Mouse (Mus musculus) embryonic facial prominence, embryonic 15.5 days (tissue): ENCODE results near the gene Rasa4. TPM values are rescaled to one million over a fixed set of nuclear protein-coding genes. Genes with fewer than 3 reads are reported as not detected.
"Not testable (repeated sequence)": the region's sequence is repeated elsewhere in the genome, so short reads cannot be mapped to it uniquely, and the experiment has no call there.

ENCODE experiments used
- ATAC-seq: fragments of 200-750 bp; cut with Nextera tagmentation; 2 replicates; pipeline ENCODE4 v1.8.0; 2017; ENCODE audit warnings: low read depth, moderate TSS enrichment; ENCODE audit not compliant: insufficient number of reproducible peaks, low FRiP score, low TSS enrichment
- H3K27ac ChIP-seq: fragments of 300-500 bp; sonication (generic); replicated peaks from 2 replicates; pipeline ENCODE4 v1.5.1; 2015; ENCODE audit warnings: mild to moderate bottlenecking, inconsistent platforms
- H3K27me3 ChIP-seq: fragments of 300-500 bp; sonication (generic); 2 replicates; pipeline ENCODE4 v1.6.1; 2015; ENCODE audit warnings: inconsistent platforms
- H3K36me3 ChIP-seq: fragments of 300-500 bp; sonication (generic); 2 replicates; pipeline ENCODE4 v1.6.1; 2015; ENCODE audit warnings: mild to moderate bottlenecking, inconsistent platforms
- H3K4me1 ChIP-seq: fragments of 300-500 bp; sonication (generic); 2 replicates; pipeline ENCODE4 v1.6.1; 2015; ENCODE audit warnings: inconsistent platforms
- H3K4me2 ChIP-seq: fragments of 300-500 bp; sonication (generic); replicated peaks from 2 replicates; pipeline ENCODE4 v1.6.1; 2015; ENCODE audit warnings: mild to moderate bottlenecking, inconsistent platforms
- H3K4me3 ChIP-seq: fragments of 300-500 bp; sonication (generic); replicated peaks from 2 replicates; pipeline ENCODE4 v1.5.1; 2015; ENCODE audit warnings: mild to moderate bottlenecking, inconsistent platforms
- H3K9ac ChIP-seq: fragments of 300-500 bp; sonication (generic); 2 replicates; pipeline ENCODE4 v1.6.1; 2015; ENCODE audit warnings: inconsistent platforms
- H3K9me3 ChIP-seq: fragments of 300-500 bp; sonication (generic); replicated peaks from 2 replicates; pipeline ENCODE4 v1.6.1; 2016; ENCODE audit warnings: inconsistent platforms
- WGBS: fragments of 180-500 bp; shearing (Covaris S2); methylation state at CpG from one replicate; pipeline ENCODE4 v1.1.7; 2015; 5-methylcytosine and 5-hydroxymethylcytosine counted together
- microRNA-seq: library from miRNA; unstranded; fragments of <30 nt; microRNA quantifications from one replicate; pipeline ENCODE4, GENCODE M21; 2016; ENCODE audit warnings: borderline number of aligned reads
- polyA plus RNA-seq: library from polyadenylated mRNA; unstranded; fragments of >200 nt; fragmentation: Nextera tagmentation; extraction: Ambion mirVana; gene quantifications from 2 replicates; pipeline ENCODE4 v1.2.1, GENCODE M21; 2015

The Rasa4 gene
- polyA plus RNA-seq, 1 experiment from 2014 or later = 13.4 TPM

- no peak for ATAC-seq
These were observed 61.1 kb downstream of the Rasa4 start for GRCm38 (mm10) chr5:136144606-136145430.

GRCm38 (mm10) chr5:136146936-136147335 lies 63.2 kb downstream of the Rasa4 start:
- Histone ChIP-seq H3K4me2 (no peak overlapping the region), H3K27me3 (no peaks in the 10 kb centered on the region), H3K9me3 (no peaks in the 10 kb centered on the region), H3K27ac (no peak overlapping the region), H3K4me1 (no peaks in the 10 kb centered on the region), H3K9ac (no peak overlapping the region), H3K36me3 (peaks cover 5% of the 10 kb centered on the region; the same call in 1 of the 2 replicates), H3K4me3 (no peak overlapping the region)
- 92% methylated on average over 1 of the region's 1 CpGs for WGBS
- ATAC-seq = no peak

More at GRCm38 (mm10) chr5:136144606-136145430, 61.1 kb downstream of the Rasa4 start:
- H3K4me1 ChIP-seq = no peaks in the 10 kb centered on the region
- no peaks in the 10 kb centered on the region for H3K9me3 ChIP-seq
- no peak overlapping the region for H3K4me2 ChIP-seq
- H3K27ac ChIP-seq = no peak overlapping the region
- H3K27me3 ChIP-seq = no peaks in the 10 kb centered on the region
- H3K4me3 ChIP-seq = no peak overlapping the region
- peaks cover 25% of the 10 kb centered on the region for H3K36me3 ChIP-seq
- H3K9ac ChIP-seq = no peak overlapping the region
- 69% methylated on average over 12 of the region's 12 CpGs for WGBS

GRCm38 (mm10) chr5:136147704-136148103 lies 64.0 kb downstream of the Rasa4 start:
- no peak for ATAC-seq
- Histone ChIP-seq H3K27ac (no peak overlapping the region), H3K36me3 (no peaks in the 10 kb centered on the region), H3K27me3 (no peaks in the 10 kb centered on the region), H3K4me2 (no peak overlapping the region), H3K4me3 (no peak overlapping the region), H3K9ac (no peak overlapping the region), H3K4me1 (no peaks in the 10 kb centered on the region), H3K9me3 (no peaks in the 10 kb centered on the region)
- 65% methylated on average over 8 of the region's 8 CpGs for WGBS

- not testable (repeated sequence) for H3K4me3 ChIP-seq, H3K9me3 ChIP-seq, H3K4me2 ChIP-seq, H3K9ac ChIP-seq, H3K27ac ChIP-seq, ATAC-seq, H3K36me3 ChIP-seq, H3K4me1 ChIP-seq, H3K27me3 ChIP-seq
- WGBS = 64% methylated on average over 5 of the region's 5 CpGs
These were observed 65.4 kb downstream of the Rasa4 start for GRCm38 (mm10) chr5:136149134-136149576.

GRCm38 (mm10) chr5:136152365-136152764 lies 68.6 kb downstream of the Rasa4 start:
- Histone ChIP-seq H3K27ac (no peak overlapping the region), H3K4me1 (no peaks in the 10 kb centered on the region), H3K9me3 (no peaks in the 10 kb centered on the region), H3K27me3 (no peaks in the 10 kb centered on the region), H3K36me3 (no peaks in the 10 kb centered on the region), H3K4me2 (no peak overlapping the region), H3K9ac (no peak overlapping the region), H3K4me3 (no peak overlapping the region)
- 69% methylated on average over 8 of the region's 8 CpGs for WGBS
- no peak for ATAC-seq

GRCm38 (mm10) chr5:136155399-136155798 lies 71.7 kb downstream of the Rasa4 start:
- 0 out of 2 replicates have a peak, but pooled peaks cover 3% of the 10 kb centered on the region for H3K36me3 ChIP-seq
- no peak overlapping the region for H3K4me2 ChIP-seq
- no peaks in the 10 kb centered on the region for H3K27me3 ChIP-seq
- H3K4me3 ChIP-seq = no peak overlapping the region
- no peaks in the 10 kb centered on the region for H3K9me3 ChIP-seq
- 75% methylated on average over 5 of the region's 5 CpGs for WGBS
- no peak for ATAC-seq
- H3K4me1 ChIP-seq = no peaks in the 10 kb centered on the region
- no peak overlapping the region for H3K9ac ChIP-seq
- no peak overlapping the region for H3K27ac ChIP-seq

- 87% methylated on average over 11 of the region's 12 CpGs for WGBS
- H3K27me3 ChIP-seq, H3K27ac ChIP-seq, H3K4me3 ChIP-seq, ATAC-seq, H3K9ac ChIP-seq, H3K4me2 ChIP-seq, H3K9me3 ChIP-seq, H3K4me1 ChIP-seq, H3K36me3 ChIP-seq: not testable (repeated sequence)
These were observed 76.4 kb downstream of the Rasa4 start for GRCm38 (mm10) chr5:136160084-136160483.

Small RNA genes within 50 kb of the gene (microRNA-seq; reads per million reads assigned to microRNA genes)
- gene Mir7035 = not detected

Other genes with a start within 250 kb of the Rasa4 start
- 803 and 821 TPM in 2 replicates for gene Hspb1, start 196.0 kb upstream of the Rasa4 start, polyA plus RNA-seq
- 149 and 156 TPM in 2 replicates for gene Ywhag, start 149.3 kb upstream of the Rasa4 start, polyA plus RNA-seq
- gene Ssc4d, start 109.4 kb upstream of the Rasa4 start, polyA plus RNA-seq = 2.8 and 3.4 TPM in 2 replicates
- 0.40 and 0.83 TPM in 2 replicates for gene Zp3, start 103.8 kb upstream of the Rasa4 start, polyA plus RNA-seq
- gene Dtx2, start 89.1 kb upstream of the Rasa4 start, polyA plus RNA-seq = 35.0 and 36.5 TPM in 2 replicates
- gene Upk3b, start 45.4 kb upstream of the Rasa4 start, polyA plus RNA-seq = 4.0 and 5.4 TPM in 2 replicates
- 41.7 and 48.4 TPM in 2 replicates for gene Upk3bl, start 29.4 kb upstream of the Rasa4 start, polyA plus RNA-seq
- 205 and 222 TPM in 2 replicates for gene Polr2j, start 32.7 kb downstream of the Rasa4 start, polyA plus RNA-seq
- 36.8 and 40.0 TPM in 2 replicates for gene Lrwd1, start 52.2 kb downstream of the Rasa4 start, polyA plus RNA-seq
- gene Alkbh4, start 52.2 kb downstream of the Rasa4 start, polyA plus RNA-seq = 21.6 and 22.7 TPM in 2 replicates
- gene Orai2, start 86.8 kb downstream of the Rasa4 start, polyA plus RNA-seq = 17.1 and 18.3 TPM in 2 replicates
- gene Prkrip1, start 115.0 kb downstream of the Rasa4 start, polyA plus RNA-seq = 50.3 and 52.2 TPM in 2 replicates
- gene Sh2b2, start 162.6 kb downstream of the Rasa4 start, polyA plus RNA-seq = 8.2 and 9.1 TPM in 2 replicates